Mouse (Mus musculus): Measurements from ENCODE around the gene Unc79.

Unc79 gene

DNA sequence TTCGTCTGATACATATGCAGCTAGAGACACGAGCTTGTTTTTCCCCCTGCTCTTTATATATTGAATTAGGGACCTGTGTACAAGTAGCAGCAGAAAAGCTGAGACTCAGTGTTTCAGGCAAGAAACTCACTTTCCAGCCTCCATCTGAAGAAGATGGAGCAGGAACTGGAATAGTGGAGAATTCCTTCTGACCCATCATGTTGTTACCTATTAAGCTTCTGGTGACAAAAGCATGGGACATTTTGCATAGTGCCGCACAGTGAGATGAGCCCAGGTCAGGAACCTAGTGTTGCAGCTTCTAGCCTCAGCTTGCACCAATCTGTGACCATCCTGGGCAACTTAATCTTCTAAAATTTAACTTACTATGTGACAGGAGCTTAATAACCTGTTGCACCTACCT lies 92.7 kb downstream of the Unc79 start:
- no peak for DNase-seq (ENCODE audit: low read depth, low spot score)

DNA sequence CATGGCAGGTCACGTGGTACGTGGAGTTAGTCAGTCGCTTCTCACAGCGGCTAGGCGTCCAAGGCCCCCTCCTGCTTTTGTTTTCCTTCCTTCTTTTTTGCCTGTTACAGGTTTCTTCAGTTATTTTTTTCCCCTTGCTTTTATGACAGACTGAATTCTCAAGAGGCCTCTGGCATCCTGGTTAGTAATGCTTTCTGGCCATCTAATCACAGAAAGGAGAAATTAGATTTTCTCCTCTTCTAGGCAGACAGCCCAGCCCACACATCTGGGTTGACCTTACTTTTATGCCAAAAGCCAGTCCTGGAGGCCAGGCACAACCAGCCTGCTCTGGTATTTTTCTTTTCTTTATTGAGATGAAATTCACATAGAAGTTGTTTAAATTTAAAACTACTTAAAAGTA lies 94.1 kb downstream of the Unc79 start:
- no peak for DNase-seq (ENCODE audit: low read depth, low spot score)

- DNase-seq (ENCODE audit: low read depth, low spot score): peak; percentile 36
Observed at GRCm38 (mm10) chr12:103044422-103044821, 95.8 kb downstream of the Unc79 start.

- DNase-seq (ENCODE audit: low read depth, low spot score): no peak
Observed at GRCm38 (mm10) chr12:103049865-103050264, 101.2 kb downstream of the Unc79 start.

DNA sequence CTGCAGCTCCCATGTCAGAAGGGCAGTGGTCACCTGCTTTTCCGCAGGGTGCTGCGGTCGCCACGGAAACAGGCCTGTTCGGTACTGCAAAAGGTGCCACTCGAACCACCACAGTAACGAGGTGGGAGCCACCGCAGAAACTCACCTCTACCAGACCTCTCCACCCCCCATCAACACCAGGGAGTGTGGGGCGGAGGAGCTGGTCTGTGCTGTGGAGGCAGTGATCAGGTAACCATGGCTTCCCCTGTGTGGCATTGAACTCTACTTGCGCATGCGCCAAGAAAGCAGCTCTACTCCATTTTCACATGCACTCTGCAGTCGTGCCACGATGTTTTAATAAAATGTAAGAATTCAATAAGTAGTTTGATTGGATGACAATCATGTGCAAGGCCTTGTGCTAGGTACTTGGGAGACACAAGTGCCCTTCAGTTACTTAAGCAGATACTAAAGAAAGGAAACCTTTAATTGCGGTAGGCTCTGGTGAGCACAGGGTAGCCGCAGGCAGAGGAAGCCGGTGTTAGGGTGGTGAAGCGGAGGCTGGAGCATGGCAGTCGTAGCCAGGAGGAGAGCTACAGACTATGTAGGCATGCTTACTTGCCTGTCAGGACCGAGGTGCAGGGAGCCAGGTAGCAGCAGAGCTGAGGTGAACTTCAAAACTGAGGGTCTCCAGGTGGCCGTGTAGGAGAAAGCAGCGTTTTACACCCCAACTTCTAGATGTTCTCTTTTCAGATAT lies 110.8 kb downstream of the Unc79 start:
- DNase-seq (ENCODE audit: low read depth, low spot score): no peak

DNA sequence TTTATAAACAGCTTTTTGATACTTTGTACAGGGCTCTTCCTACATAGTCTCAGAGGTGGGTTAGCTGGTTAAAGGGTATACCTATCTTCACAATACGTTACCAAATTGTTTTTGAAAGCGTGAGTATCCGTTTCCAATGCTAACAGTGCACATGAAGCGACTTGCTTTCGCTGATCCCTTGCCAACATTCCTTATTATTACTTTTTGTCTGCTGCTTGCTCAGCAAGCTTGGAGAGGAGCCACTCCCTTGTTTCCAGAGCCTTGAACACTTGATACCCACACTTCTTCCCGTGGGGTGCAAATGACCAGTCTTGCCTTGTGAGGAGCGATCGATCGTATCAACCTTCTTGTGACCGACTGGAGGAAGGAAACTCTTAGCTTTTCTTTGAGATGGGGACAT lies 112.1 kb downstream of the Unc79 start:
- DNase-seq (ENCODE audit: low read depth, low spot score): no peak

GRCm38 (mm10) chr12:103062133-103062532 lies 113.5 kb downstream of the Unc79 start:
- DNase-seq (ENCODE audit: low read depth, low spot score): no peak

DNA sequence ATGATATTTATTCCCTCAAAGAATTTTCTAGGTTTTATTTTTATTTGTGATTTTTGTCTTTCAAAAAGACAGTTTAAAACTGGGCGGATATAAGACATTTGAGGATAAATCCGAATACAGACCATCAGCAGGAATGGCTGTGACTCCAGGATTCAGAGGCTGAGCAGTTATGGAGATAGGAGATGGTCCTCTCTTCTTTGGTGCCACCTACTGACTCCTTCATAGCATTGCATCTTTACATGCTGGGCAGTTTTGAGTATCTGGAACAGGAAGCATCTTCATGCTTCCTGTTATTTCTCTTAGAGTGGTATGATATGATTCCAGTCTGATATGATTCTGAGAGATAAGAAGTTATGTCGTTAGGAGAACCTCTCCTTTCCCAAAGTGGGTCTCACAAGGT lies 116.3 kb downstream of the Unc79 start:
- peak; percentile 66 for DNase-seq (ENCODE audit: low read depth, low spot score)

DNA sequence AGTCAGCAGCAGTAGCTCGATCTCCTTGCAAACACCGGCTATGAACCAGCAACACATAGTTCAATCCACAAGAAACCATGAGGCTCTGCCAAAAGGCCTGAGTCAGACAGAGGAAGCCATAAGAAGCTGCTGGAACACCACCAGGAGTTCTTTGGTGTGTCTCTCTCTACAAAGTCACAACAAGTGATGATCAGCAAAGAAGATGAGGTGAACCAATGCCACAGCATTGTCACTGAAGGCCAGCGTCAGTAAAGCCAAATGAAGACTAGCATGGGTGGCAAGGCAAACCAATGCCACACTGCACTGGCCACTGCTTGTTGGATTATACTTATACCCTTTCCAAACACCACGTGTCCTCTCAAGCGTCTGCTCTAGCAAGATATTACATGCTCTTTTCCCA lies 119.5 kb downstream of the Unc79 start:
- no peak for DNase-seq (ENCODE audit: low read depth, low spot score)

DNA sequence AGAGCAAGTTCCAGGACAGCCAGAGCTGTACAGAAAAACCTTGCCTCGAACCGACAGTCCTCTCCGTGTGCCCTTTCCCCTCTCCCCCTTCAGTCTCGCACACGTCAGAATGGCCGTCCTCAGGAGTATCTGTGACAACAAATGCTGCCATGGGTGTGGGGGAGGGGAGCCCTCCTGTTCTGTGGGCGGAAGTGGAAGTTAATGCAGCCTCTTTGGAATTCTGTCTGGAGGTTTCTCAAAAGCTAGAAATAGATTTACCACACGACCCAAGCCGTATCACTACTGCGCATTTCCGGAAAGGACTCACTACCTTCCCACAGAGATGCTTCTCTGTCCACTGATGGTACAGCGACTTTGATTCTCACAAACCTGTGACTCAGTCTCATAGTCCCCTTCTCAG lies 120.9 kb downstream of the Unc79 start:
- DNase-seq (ENCODE audit: low read depth, low spot score): no peak

- DNase-seq (ENCODE audit: low read depth, low spot score): no peak
Observed at GRCm38 (mm10) chr12:103073953-103074352, 125.3 kb downstream of the Unc79 start.

DNA sequence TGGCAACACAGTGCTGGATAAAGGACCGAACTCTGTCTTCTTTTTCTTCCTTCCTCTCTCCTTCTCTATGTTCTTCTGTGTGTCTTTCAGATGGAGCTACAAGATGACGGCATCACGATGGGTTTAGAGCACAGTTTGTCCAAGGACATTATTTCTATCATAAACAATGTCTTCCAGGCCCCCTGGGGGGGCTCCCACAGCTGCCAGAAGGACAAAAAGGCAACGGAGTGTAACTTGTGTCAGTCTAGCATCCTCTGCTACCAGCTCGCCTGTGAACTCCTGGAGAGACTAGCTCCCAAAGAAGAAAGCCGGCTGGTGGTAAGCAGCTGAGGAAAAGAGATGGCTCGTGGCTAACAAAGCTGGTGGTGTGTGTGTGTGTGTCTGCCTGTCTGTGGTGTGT lies 130.1 kb downstream of the Unc79 start:
- no peak for DNase-seq (ENCODE audit: low read depth, low spot score)

DNA sequence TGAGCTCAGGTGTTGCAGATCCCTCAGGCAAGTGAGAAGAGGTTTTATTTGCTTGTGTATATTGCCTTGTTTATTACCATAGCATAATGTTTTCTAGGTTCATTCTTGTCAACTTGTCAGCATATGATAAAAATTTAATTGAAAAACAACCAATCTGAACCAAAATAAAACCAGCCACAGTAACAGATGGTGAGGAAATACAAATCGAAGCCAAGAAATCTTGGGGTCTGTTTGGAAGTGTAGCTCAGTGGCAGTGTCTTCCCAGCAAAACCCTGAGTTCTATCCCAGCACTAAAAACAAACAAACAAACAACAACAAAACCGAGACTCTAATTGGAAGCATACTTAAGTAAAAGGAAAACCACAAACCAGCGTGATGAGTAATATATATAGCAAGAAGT lies 131.4 kb downstream of the Unc79 start:
- no peak for DNase-seq (ENCODE audit: low read depth, low spot score)

- no peak for DNase-seq (ENCODE audit: low read depth, low spot score)
Observed at GRCm38 (mm10) chr12:103091831-103092230, 143.2 kb downstream of the Unc79 start.

GRCm38 (mm10) chr12:103095160-103095559 lies 146.5 kb downstream of the Unc79 start:
- no peak for DNase-seq (ENCODE audit: low read depth, low spot score)

GRCm38 (mm10) chr12:103099185-103099584 lies 150.5 kb downstream of the Unc79 start:
- DNase-seq (ENCODE audit: low read depth, low spot score): no peak

GRCm38 (mm10) chr12:103100088-103100487 lies 151.4 kb downstream of the Unc79 start:
- no peak for DNase-seq (ENCODE audit: low read depth, low spot score)

DNA sequence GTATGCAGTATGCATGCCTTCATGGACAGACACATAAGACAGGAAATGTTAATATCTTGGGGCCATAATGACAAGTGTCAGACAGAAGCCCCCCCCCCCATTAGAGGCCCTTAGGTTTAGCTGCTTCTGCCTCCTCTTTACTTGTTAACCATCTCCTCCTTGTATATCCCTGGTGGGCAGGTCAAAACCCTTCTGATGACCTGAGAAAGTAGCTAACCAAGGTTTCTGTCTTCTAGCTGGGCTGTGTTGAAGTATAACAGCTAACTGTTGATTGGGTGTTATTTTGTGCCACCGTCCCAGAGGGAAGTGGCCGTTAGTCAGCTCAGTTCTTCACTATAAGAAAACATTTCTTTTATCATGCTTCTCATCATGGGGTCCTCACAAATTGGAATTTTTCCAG lies 154.4 kb downstream of the Unc79 start:
- no peak for DNase-seq (ENCODE audit: low read depth, low spot score)

- DNase-seq (ENCODE audit: low read depth, low spot score): no peak
Observed at GRCm38 (mm10) chr12:103103601-103104000, 154.9 kb downstream of the Unc79 start.

GRCm38 (mm10) chr12:103109301-103109700 lies 160.6 kb downstream of the Unc79 start:
- DNase-seq (ENCODE audit: low read depth, low spot score): no peak

- no peak for DNase-seq (ENCODE audit: low read depth, low spot score)
Observed at GRCm38 (mm10) chr12:103116639-103117038, 168.0 kb downstream of the Unc79 start.

GRCm38 (mm10) chr12:103117517-103118193 lies 169.0 kb downstream of the Unc79 start:
- DNase-seq (ENCODE audit: low read depth, low spot score): no peak

GRCm38 (mm10) chr12:103121928-103122327 lies 173.3 kb downstream of the Unc79 start:
- no peak for DNase-seq (ENCODE audit: low read depth, low spot score)

All from mesoderm, embryonic 11.5 days (tissue).